Mouse (Mus musculus): ENCODE data around the gene Hjurp. TPM values are rescaled to one million over a fixed set of nuclear protein-coding genes. Genes with fewer than 3 reads are reported as not detected.

Hjurp gene
- polyA plus RNA-seq, 1 experiment: 34.3 TPM

DNA sequence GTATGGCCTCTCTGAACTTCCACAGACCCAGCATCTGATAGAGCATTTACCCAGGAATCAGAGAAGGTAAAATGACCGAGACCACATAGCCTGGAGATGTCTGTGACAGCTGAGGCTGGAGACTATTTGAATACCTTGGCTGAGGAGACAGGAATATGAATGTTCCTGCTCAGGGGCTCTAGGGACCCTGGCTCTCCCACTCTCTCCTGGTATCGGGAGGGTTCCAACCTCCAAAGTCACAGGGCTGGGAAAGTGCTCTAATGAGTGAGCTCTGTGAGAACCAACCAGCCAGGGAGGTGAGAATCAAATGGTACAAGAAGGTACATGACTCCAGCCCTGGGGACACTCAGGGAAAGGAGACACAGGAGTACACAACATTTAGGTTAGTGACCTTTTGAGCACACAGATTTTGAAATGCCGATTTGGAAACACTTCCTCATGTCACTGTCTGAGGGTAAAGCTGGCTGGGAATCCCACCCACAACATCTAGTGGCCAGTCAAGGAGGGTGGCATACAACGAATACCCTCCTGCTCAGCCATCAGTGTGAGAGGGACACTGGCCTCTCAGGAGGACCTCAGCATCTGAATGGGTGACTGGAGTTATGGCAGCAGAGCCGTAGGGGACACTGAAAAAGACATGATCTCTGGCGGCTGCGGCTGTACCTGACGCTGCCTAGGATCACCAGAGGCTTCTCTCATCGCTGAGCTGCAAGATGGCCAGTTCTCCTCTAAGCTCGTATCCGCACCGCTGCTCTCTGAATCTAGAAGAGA is 7.7 kb downstream of the Hjurp start:
- Histone ChIP-seq H3K4me1 (ENCODE audit: control insufficient read depth, insufficient read depth, low read length) (no peaks in the 10 kb centered on the region), H3K4me3 (ENCODE audit: control insufficient read depth, low read depth, low read length) (no peak overlapping the region), H3K27me3 (ENCODE audit: control insufficient read depth, insufficient read depth, low read length) (no peaks in the 10 kb centered on the region), H3K36me3 (ENCODE audit: control insufficient read depth, insufficient read depth, low read length) (peaks cover 44% of the 10 kb centered on the region), H3K27ac (ENCODE audit: control insufficient read depth, insufficient read depth, low read depth, low read length) (no peak overlapping the region)
- TF ChIP-seq POLR2A (IDR thresholded peaks at IDR 0.05; ENCODE audit: control insufficient read depth, low read depth, low read length) (no peak), CTCF (IDR thresholded peaks at IDR 0.05; ENCODE audit: control insufficient read depth, insufficient read depth, insufficient replicate concordance, low read depth, low read length) (no peak)

DNA sequence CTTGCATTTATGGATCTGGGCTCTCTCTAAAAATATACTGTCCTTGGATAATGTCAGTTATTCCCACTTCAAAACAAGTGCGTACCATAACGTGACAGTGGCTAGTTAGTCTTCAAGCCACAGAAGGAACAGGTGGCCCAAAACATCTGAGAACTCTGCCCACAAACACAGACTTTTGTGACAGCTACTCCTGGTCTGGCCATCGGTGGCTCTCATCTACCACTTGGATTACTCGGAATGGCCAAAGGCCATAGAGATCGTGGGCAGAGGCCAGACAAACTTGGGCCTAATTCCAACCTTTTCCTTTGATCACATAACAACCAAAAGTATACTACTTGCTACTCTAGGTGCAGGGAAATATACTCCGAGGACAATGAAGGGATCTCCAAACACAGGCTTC is 9.4 kb downstream of the Hjurp start:
- TF ChIP-seq CTCF (IDR thresholded peaks at IDR 0.05; ENCODE audit: control insufficient read depth, insufficient read depth, insufficient replicate concordance, low read depth, low read length): no peak
- no peaks in the 10 kb centered on the region for H3K4me1 ChIP-seq (ENCODE audit: control insufficient read depth, insufficient read depth, low read length)

DNA sequence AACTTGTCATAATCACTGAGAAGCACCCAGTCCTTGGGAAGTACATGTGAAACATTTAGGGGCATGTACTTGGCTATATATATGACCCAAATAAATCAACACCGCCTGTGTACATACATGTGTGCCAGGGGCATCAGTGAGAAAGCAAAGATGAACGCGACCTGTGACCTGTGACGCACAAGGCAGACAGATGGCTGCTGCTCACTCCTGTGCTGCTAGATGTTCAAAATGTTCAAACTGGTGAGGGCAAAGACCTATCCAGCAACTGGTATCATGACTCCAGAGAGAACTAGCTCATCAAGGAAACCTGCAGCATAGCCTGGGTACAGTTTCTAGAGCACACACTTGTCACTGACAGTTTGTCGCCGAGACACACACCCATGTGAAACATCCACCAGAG is 9.9 kb downstream of the Hjurp start:
- Histone ChIP-seq H3K27ac (ENCODE audit: control insufficient read depth, insufficient read depth, low read depth, low read length) (no peak overlapping the region), H3K36me3 (ENCODE audit: control insufficient read depth, insufficient read depth, low read length) (peaks cover 49% of the 10 kb centered on the region), H3K4me3 (ENCODE audit: control insufficient read depth, low read depth, low read length) (no peak overlapping the region), H3K4me1 (ENCODE audit: control insufficient read depth, insufficient read depth, low read length) (no peaks in the 10 kb centered on the region), H3K27me3 (ENCODE audit: control insufficient read depth, insufficient read depth, low read length) (no peaks in the 10 kb centered on the region)
- TF ChIP-seq POLR2A (IDR thresholded peaks at IDR 0.05; ENCODE audit: control insufficient read depth, low read depth, low read length) (no peak), CTCF (IDR thresholded peaks at IDR 0.05; ENCODE audit: control insufficient read depth, insufficient read depth, insufficient replicate concordance, low read depth, low read length) (no peak)

More for the DNA sequence above, 9.4 kb downstream of the Hjurp start:
- no peaks in the 10 kb centered on the region for H3K27me3 ChIP-seq (ENCODE audit: control insufficient read depth, insufficient read depth, low read length)
- no peak overlapping the region for H3K27ac ChIP-seq (ENCODE audit: control insufficient read depth, insufficient read depth, low read depth, low read length)
- H3K36me3 ChIP-seq (ENCODE audit: control insufficient read depth, insufficient read depth, low read length): peaks cover 48% of the 10 kb centered on the region
- H3K4me3 ChIP-seq (ENCODE audit: control insufficient read depth, low read depth, low read length): no peak overlapping the region

DNA sequence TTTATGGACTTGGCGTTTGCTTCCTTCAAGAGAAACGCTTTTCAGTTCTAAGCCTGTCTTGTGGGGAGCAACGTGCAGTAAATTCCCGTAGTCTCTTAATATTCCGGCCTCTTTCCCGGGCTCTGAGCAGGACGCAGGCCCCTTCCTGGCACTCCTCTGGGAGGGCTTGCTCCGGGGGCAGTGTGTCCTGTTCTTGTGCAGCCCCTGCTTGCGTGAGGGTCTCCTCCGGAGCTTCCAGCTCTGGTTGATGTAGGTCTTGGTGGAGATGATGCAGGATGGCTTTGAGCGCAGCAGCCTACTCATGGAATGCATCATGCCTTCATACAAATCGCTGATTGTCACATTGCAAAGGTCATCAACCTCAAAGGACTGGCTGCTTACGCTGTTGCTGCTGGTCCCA is 11.3 kb downstream of the Hjurp start:
- H3K27ac ChIP-seq (ENCODE audit: control insufficient read depth, insufficient read depth, low read depth, low read length): no peak overlapping the region
- H3K36me3 ChIP-seq (ENCODE audit: control insufficient read depth, insufficient read depth, low read length): peaks cover 49% of the 10 kb centered on the region

DNA sequence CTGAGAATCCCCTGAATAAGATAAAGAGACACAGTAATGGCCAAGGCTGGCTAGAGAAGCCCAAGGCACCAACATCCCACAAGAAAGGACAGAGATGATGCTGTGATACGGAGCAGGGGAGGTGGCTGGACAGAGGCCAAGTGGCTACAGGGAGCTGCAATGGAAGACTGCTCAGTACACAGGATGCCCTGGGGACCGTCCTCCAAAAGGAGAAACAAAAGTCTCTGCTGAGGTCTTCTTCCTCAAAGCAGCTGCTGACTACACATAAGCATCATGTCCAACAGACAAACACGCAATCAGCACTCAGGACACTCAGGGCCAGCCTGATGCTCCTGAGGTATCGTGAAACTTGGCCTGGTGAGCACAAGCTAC is 12.6 kb downstream of the Hjurp start:
- H3K36me3 ChIP-seq (ENCODE audit: control insufficient read depth, insufficient read depth, low read length): peaks cover 50% of the 10 kb centered on the region
- H3K4me3 ChIP-seq (ENCODE audit: control insufficient read depth, low read depth, low read length): no peak overlapping the region
- H3K4me1 ChIP-seq (ENCODE audit: control insufficient read depth, insufficient read depth, low read length): no peaks in the 10 kb centered on the region; the same call in 1 of the 2 replicates
- no peak overlapping the region for H3K27ac ChIP-seq (ENCODE audit: control insufficient read depth, insufficient read depth, low read depth, low read length)
- TF ChIP-seq POLR2A (IDR thresholded peaks at IDR 0.05; ENCODE audit: control insufficient read depth, low read depth, low read length) (no peak), CTCF (IDR thresholded peaks at IDR 0.05; ENCODE audit: control insufficient read depth, insufficient read depth, insufficient replicate concordance, low read depth, low read length) (no peak)
- H3K27me3 ChIP-seq (ENCODE audit: control insufficient read depth, insufficient read depth, low read length): no peaks in the 10 kb centered on the region

More for the DNA sequence above, 11.3 kb downstream of the Hjurp start:
- H3K4me3 ChIP-seq (ENCODE audit: control insufficient read depth, low read depth, low read length): no peak overlapping the region
- TF ChIP-seq POLR2A (IDR thresholded peaks at IDR 0.05; ENCODE audit: control insufficient read depth, low read depth, low read length) (no peak), CTCF (IDR thresholded peaks at IDR 0.05; ENCODE audit: control insufficient read depth, insufficient read depth, insufficient replicate concordance, low read depth, low read length) (no peak)
- no peaks in the 10 kb centered on the region for H3K27me3 ChIP-seq (ENCODE audit: control insufficient read depth, insufficient read depth, low read length)
- no peaks in the 10 kb centered on the region for H3K4me1 ChIP-seq (ENCODE audit: control insufficient read depth, insufficient read depth, low read length)

DNA sequence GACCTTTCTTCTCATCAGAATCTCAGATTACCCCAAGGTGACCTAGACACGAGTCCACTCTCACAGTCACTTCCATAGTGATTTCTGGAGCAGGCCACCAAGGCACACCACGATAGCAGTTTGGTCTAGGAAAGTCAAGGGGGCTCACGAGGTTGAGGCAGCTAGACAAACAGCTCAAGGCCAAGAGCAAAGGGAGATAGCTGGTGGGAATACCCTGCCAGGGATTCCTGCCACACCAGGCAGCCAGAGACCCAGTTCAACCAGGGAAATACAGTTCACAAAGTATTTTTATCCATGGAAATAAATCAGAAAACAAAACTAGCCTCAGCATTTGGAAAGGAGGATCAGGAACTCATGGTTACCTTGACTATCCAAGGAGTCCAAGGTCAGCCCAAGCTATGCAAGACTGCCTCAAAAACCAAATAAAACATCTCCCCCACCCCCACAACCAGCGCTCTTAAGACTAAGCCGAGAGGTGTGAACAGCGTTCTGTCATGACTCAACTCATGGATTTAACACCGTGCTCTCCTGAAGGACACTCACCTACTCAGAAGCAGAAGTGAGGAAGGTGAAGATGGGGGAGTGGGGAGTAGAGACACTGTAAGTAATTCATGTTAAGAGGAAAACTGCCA is 13.1 kb downstream of the Hjurp start:
- no peak for TF ChIP-seq POLR2A (IDR thresholded peaks at IDR 0.05; ENCODE audit: control insufficient read depth, low read depth, low read length)
- no peak for TF ChIP-seq CTCF (IDR thresholded peaks at IDR 0.05; ENCODE audit: control insufficient read depth, insufficient read depth, insufficient replicate concordance, low read depth, low read length)
- Histone ChIP-seq H3K4me3 (ENCODE audit: control insufficient read depth, low read depth, low read length) (no peak overlapping the region), H3K27me3 (ENCODE audit: control insufficient read depth, insufficient read depth, low read length) (no peaks in the 10 kb centered on the region), H3K27ac (ENCODE audit: control insufficient read depth, insufficient read depth, low read depth, low read length) (no peak overlapping the region), H3K36me3 (ENCODE audit: control insufficient read depth, insufficient read depth, low read length) (peaks cover 46% of the 10 kb centered on the region), H3K4me1 (ENCODE audit: control insufficient read depth, insufficient read depth, low read length) (no peaks in the 10 kb centered on the region; the same call in 1 of the 2 replicates)

DNA sequence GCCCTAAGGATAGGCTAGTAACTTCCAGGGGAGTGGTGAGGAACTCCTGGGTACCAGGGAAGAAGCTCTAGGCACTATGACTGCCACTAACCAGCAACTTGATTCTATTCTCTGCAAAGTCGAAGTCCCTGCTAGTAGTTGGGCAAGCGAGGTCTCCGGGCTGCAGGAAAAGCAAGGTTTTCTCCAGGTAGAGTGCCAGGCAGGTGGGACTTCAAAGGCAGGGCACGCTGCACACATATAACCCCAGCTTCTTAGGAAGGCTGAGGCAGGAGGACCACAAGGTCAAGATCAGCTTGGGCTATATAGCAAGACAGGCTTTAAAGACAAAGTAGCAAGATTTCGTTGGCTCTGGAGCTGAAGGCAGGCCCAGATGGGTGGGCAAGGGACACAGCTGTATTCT is 13.7 kb downstream of the Hjurp start:
- peaks cover 42% of the 10 kb centered on the region for H3K36me3 ChIP-seq (ENCODE audit: control insufficient read depth, insufficient read depth, low read length)
- no peaks in the 10 kb centered on the region for H3K27me3 ChIP-seq (ENCODE audit: control insufficient read depth, insufficient read depth, low read length)
- no peak for TF ChIP-seq POLR2A (IDR thresholded peaks at IDR 0.05; ENCODE audit: control insufficient read depth, low read depth, low read length)
- no peak for TF ChIP-seq CTCF (IDR thresholded peaks at IDR 0.05; ENCODE audit: control insufficient read depth, insufficient read depth, insufficient replicate concordance, low read depth, low read length)
- no peak overlapping the region for H3K4me3 ChIP-seq (ENCODE audit: control insufficient read depth, low read depth, low read length)
- H3K4me1 ChIP-seq (ENCODE audit: control insufficient read depth, insufficient read depth, low read length): no peaks in the 10 kb centered on the region; the same call in 1 of the 2 replicates
- no peak overlapping the region for H3K27ac ChIP-seq (ENCODE audit: control insufficient read depth, insufficient read depth, low read depth, low read length)
